Mouse (Mus musculus): Measurements from ENCODE around the gene Apba3. TPM values are rescaled to one million over a fixed set of nuclear protein-coding genes. Genes with fewer than 3 reads are reported as not detected.

Gene Apba3
- total RNA-seq, 2 experiments from 2014 or later = 61.6 to 63.5 TPM

- DNase-seq = no peak
These were observed 14.0 kb upstream of the Apba3 start, which contains the start of gene Matk for GRCm38 (mm10) chr10:81252424-81253419. Gene Matk, plus strand, starts transcription at chr10:81252935.

DNA sequence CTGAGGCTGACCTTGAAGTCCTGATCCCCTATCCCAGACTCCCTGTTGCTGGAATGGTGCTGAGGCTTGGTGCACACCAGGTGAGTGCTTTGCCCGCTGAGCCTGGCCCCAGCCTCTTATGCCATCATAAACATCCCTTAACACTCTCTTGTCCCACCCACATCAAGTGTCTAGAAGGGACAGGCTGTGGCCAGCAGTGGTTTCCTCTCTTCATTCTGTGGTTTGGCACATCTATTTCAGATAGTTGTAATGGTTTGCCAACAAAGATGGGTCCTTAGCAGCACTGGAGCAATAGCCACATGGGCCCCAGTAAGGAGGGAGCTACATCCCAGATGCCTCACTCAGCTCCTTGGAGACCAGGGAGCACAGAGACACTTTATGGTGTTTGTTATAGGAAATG, 11.9 kb upstream of the Apba3 start:
- no peak for DNase-seq

DNA sequence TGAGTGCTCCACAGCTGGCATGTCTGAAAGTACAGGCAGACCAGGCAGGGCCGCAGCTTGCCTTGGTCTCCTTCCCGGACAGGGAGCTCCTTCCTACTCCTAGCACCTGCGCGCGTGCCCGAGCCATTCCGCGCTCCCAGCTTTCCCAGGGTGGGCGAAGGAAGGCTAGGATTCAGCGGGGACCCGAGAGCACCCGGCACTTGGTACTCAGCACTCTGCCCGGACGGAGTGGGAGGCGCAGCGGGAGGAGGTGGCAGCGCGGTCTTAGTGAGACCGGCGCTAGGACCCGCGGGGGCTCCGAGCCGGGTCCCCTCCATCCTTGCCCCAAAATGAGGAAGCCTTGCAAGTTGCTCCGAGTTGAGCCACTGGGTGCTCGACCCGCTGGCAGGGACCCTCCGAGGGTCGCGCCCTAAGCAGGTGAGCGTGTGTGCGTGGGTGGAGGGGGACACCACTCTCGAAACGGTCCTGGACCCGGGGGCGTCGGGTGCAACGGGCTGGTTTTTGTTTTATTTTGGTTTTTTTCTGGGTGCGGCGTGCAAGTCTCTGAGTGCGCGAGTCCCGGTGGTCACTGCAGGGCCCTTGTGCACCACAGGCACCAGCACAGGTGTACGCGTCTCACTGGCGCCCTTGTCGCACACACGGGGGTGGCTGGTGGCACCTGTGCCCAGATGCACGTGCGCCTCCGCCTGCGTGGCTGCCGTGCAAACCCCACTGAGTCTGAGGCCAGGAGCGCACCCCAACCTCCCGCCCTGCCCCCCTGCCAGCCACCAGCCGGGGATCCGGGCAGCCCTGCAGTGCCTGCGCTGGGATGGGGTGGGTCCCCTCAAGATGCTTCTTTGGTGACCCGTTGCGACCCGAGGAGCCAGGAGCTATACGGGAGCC, 9.4 kb upstream of the Apba3 start:
- no peak for DNase-seq

- no peak for DNase-seq
These were observed 7.4 kb upstream of the Apba3 start for GRCm38 (mm10) chr10:81259225-81259884.

DNA sequence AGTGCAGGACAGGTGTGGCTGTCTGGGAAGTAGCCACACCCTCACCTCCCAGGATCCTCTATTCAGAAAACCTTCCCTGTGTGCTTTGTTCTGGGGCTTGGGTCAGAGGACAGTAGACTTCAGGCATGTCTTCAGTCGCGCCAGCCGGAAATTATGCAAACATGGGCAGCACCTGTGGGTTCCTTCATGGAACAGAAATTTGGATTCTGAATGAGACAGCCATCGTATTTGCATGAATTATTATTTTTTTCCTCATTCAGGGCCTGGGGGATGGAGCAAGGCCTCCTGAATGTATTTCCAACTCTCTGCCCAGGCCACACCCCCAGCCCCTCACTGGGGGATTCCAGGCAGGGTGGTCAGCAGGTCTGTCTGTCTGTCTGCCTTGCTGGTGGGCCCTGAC, 5.7 kb upstream of the Apba3 start:
- DNase-seq = no peak

DNA sequence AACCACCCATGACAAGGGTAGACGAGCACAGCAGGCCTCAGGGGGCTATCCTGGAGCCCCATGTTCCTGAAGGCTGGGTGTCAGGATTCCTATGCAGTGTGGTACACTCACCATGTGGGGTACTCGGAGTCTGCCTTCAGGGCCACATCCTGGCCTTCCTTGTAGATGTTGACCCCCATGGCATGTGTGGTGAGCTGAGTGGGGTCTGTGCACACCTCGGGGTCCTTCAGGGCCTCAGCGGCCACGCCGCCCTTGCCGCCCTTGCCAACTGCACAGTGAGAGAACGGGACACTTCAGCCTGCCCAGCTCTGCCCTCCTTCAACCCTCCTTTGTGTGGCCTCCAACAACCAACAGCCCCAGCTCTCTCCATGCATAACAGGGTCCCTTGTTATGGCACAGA, 1.2 kb upstream of the Apba3 start:
- no peak for DNase-seq

DNA sequence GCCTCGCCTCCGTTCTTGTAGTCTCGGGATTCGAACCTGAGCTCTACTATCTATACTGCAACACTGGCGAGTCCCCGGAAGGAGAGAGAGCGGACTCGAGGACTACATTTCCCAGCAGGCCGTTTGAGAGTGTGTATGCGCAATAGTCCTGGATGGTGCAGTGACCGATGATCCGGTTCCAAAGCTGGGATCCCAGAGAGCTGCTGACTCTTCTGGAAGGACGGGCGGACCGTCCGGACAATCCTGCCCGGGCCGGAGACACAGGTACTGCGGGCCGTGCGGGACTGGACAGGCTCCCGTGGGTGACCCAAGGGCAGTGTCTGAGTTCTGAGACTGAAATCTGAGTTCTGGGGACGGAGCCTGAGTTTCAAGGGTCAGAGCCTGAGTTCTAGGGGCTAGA, 1.3 kb downstream of the Apba3 start:
- DNase-seq = peak; percentile 75

GRCm38 (mm10) chr10:81268643-81269412, 2.1 kb downstream of the Apba3 start:
- no peak for DNase-seq

GRCm38 (mm10) chr10:81272356-81272755, 5.6 kb downstream of the Apba3 start:
- DNase-seq = no peak

DNA sequence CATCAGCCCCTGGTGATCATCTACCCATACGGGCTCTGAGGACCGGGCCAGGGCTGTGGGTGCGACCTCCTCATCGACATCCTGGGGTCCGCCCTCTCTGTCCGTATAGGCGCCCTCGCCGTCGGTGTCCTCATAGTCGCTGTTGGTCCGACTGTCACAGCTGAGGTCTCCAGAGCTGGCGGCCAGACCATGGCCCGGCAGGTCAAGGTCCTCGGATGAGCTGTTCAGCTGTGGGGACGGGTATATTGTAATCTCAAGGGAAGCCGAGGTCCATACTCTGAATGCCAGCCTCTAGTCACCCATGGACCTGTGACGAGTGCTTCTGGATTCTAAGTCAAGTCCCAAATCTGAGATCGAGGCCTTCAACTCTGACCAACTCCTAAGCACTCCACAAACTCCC, 7.1 kb downstream of the Apba3 start:
- DNase-seq = no peak

- no peak for DNase-seq
These were observed 10.9 kb downstream of the Apba3 start for GRCm38 (mm10) chr10:81277676-81278075.

- no peak for DNase-seq
These were observed 12.7 kb downstream of the Apba3 start for GRCm38 (mm10) chr10:81279496-81279895.

- no peak for DNase-seq
These were observed 17.4 kb downstream of the Apba3 start for GRCm38 (mm10) chr10:81284189-81284588.

- no peak for DNase-seq
These were observed 18.0 kb downstream of the Apba3 start for GRCm38 (mm10) chr10:81284719-81285118.

- DNase-seq = peak; percentile 92
These were observed 19.1 kb downstream of the Apba3 start for GRCm38 (mm10) chr10:81285694-81286450.

GRCm38 (mm10) chr10:81286586-81286985, 19.8 kb downstream of the Apba3 start:
- no peak for DNase-seq

DNA sequence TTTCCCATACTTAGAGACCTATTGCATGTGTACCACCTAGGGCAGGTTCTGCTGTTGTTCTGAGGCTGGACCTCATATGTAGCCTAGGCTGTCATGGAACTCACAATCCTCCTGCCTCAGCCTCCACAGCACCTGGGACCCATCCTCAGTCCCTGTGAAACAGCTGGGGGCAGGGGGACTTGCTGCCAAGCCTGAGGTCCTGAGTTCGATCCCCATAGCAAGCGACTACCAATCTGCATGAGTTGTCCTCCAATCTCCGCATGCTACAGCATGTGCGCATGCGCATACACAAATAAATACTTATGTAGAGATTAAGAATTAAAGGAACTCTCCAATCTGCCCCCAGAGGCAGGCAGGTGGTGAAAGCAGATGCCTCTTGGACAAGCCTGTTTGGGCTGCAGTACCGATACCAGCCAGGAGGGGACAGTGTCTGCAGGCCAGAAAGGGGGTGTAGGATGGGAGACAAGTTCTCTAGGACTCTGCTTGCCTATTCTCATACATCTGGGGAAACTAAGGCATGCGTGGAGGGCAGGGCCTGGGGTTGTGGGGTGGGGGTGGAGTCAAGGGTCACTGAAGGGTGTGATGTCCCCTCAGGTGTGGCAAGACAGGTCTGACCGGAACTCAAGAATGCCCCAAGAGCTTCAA, 20.9 kb downstream of the Apba3 start:
- DNase-seq = peak; percentile 72

DNA sequence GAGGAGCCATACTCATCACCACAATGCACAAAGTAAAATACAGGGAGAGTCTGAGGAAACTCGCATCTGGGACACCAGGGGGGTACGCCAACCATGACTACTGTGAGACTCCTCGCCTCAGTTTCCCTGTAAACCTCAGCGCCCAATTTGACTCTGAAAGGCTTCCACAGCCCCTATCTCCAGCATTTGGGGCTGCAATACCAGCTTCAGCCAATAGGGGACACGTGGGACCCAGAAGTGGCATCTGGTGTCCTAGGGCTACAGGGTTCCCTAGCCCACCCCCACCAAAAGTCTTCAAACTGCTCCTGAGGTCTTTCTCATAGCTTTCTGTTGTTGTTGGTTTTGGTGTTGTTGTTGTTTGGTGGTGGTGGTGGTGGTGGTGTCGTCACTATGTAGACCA, 21.8 kb downstream of the Apba3 start:
- peak; percentile 59 for DNase-seq

- DNase-seq = peak; percentile 70
These were observed 22.5 kb downstream of the Apba3 start for GRCm38 (mm10) chr10:81289278-81289677.

DNA sequence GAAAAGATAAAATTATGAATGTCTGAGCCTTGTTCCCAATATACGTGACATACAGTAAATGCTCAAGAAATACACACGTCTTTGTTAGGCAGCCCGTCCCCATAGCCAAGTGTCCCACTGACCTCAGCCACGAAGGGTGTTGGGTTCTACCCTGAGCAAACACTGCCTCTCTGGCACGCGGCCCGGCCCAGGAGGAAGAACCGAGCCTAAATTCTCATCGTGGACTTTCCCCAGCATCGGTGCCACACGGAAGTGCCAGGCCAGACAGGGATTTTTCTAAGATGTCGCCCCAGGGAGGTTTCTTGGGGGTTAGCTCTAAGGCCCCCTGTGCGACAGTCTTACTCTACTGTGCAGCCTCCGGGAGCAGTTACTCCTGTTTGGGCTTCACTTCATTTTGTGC, 23.1 kb downstream of the Apba3 start:
- no peak for DNase-seq
